Mouse (Mus musculus) cerebellum, adult 9-10 months (tissue): Measurements from ENCODE around the gene B630019K06Rik.
"Not testable (repeated sequence)": the region's sequence is repeated elsewhere in the genome, so short reads cannot be mapped to it uniquely, and the experiment has no call there.

Experiments used
- DNase-seq: peaks from one replicate; pipeline ENCODE4 v3.0.0; 2022

B630019K06Rik gene

DNA sequence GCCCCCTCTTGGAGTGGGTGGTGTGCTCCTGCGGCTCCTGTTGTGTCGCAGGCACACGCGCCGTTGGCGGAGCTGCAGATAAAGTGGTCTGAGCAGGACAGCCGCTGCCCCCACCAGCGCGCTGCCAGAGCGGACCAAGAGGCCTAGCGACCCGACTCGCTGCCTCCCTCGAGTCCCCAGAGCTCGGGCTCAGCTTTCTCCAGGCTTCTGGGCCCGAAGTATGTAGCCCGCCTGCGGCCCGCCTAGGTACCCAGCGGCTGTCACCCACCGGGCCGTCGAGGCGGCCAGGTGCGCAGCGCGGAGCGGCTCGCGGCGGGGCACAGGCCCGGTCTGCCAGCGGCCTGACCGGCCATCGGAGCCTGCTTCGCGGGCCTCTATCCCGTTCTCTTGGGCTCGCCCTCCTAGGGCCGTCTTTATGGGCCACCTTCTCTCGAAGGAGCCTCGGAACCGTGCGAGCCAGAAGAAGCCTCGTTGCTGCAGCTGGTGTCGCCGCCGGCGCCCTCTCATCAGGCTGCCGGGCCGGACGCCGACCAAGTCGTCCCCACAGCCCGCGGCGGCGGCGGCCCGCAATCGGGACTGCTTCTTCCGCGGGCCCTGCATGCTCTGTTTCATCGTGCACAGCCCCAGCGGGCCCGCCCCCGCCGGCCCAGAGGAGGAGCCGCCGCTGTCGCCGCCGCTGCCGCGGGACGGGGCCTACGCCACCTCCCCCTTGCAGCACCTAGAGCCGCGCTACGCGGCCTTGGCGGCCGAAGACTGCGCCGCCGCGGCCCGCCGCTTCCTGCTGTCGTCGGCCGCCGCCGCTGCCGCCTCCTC lies at the start of gene B630019K06Rik:
B630019K06Rik (plus strand) TSS at position 40 of the 813 bp plus-strand sequence.
- DNase-seq, result peak; percentile 54

DNA sequence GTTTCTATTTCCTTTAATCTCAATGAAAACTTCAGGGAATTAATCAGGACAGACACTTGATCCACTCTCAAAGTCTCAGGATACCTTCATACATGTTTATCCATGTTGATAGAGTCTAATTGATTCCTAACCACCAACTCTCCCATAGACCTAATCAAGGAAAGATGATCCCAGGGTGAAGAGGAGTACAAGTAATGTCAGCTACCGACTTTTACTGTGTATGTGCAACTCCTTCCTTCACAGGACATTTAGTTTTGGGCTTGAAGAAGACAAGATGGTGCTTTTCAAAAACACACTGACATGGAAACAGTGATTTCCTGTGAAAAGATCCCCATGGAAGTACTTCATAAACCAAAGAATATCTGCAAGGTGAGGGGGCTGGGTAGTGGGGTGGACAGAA lies 48.5 kb upstream of the B630019K06Rik start, which contains the start of gene Gm6592:
Gm6592 (plus strand) TSS at position 301 of the 400 bp plus-strand sequence.
- no peak for DNase-seq

DNA sequence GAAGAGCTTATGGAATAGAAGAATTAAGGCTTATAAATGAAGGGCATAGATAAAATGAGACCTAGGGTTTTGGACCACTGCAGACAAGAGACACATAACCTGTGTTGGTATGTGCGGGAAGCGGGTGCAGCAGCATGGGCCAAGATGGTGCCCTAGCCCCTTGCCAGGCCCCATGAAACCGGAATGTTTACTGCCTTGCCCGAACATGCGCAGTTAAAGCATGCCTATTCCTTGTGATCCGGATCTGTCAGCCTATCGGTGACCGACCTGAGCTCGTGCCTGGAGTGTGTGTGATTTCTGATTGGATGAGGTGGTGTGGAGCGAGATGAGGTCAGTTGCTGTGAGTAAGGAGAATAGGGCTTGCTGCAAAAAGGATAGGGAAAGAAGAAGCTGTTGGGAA lies 39.7 kb upstream of the B630019K06Rik start:
- no peak for DNase-seq

DNA sequence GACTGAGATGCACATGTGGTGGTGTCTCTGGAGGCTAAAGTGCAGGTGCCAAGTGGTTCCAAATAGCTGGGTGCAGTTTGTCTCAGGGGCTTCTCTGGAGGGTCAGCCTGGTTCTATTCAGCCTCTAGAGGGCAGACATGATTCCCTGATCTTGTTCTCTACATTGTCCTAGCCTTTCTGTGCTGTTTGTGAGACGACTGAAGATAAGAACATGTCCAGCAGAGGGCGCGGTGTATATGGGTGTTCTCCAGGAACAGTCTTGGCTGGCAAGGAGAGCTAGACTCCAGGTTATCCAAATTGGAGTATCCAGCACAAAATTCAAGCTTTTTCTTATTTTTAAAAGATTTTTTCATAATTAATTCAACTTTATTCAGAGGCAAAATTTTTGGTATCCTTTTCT lies 27.9 kb upstream of the B630019K06Rik start:
- peak; percentile 53 for DNase-seq

DNA sequence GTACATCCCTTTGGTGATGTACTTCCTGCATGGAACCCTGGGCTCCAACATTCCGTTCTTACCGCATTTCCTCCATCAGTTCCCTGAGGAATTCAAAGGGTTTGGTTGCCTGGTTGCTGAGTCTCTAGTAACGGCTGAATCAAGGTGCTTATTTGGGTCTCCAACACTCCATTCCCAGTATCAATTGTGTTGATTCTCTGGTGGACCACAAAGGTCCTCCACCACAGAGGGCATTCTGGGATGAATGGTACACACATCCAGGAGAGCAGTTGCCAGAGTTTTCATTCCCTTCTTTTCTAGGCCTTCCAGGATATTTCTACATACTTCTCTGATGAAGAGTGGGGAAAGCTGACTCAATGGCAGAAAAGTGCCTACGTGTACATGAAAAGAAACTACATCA lies 18.2 kb upstream of the B630019K06Rik start, which contains the start of gene Gm5751:
Gm5751 (plus strand) TSS at position 301 of the 400 bp plus-strand sequence.
- not testable (repeated sequence) for DNase-seq

DNA sequence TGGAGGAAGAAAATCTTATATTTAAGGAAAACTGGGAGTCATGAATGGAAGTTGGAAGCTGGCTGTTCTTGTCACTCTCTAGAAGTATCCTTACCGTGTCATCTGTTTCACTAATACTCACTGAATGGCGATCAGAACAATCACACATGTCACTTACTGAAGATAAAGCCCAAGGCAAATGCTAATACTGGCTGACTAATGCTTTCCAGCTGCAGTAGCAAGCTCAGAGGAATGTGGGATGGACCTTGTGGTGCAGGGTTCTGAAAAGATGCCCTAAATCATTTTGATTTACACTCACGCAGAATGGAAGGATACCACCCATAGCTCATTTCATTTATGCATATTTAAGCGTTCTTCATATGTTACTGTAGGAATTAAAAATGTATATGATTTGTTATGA lies 7.8 kb upstream of the B630019K06Rik start:
- DNase-seq, result no peak

DNA sequence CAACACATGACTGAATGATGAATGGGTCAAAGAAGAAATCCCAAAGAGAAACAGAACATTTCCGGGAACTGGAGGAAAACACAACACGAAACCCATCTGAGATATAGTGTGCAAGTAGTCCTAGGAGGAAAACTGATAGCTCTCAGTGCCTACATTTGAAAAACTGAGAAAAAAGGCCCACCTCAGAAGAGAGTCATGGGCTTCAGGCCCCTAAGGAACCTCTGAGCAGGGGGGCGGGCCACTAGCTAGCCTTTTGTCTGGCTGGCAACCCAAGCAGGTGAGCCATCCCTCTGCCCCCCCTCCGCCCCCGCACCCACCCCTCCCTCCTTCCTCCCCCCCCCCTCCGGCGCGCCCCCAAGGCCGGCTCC lies 223 bp upstream of the B630019K06Rik start:
- DNase-seq, result no peak

DNA sequence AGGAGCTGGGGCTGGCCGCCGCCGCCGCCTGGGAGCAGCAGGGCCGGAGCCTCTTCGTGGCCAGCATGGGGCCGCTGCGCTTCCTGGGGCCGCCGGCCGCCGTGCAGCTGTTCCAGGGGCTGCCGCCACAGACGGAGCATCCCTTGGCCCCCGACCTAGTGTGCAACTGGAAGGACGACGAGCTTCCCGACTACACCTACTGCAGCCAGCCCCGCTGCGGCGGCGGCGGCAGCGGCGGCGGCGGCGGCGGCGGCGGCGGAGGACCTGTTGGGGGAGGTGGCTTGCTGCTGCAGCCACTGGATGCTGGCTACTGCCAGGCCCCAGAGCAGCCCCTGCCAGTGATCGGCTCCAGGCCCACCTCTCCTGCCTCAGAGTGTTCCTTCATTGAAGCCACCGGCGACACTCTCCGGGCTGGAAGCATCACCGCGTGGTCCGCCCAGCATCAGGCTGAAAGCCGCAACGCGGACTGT lies 1.0 kb downstream of the B630019K06Rik start:
- DNase-seq, result peak; percentile 9

DNA sequence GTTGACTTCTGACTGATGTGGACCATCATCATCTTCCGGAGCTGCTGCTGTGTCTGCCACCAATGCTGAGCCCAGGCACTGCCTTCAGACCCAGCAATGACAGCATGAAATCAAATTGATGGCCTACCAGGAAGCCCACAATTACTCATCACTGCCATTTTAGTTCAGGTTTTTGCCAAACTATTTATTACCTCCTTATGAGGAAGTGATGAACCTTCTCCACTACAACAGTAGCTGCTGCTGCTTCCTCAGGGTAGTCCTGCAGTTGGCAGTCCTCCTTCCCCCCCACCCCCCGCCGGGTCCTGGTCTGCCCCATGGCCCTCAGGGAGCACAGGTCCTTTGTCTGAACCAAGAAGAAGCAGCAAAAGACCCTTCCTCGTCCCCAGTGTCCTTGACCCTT lies 8.6 kb downstream of the B630019K06Rik start:
- no peak for DNase-seq

DNA sequence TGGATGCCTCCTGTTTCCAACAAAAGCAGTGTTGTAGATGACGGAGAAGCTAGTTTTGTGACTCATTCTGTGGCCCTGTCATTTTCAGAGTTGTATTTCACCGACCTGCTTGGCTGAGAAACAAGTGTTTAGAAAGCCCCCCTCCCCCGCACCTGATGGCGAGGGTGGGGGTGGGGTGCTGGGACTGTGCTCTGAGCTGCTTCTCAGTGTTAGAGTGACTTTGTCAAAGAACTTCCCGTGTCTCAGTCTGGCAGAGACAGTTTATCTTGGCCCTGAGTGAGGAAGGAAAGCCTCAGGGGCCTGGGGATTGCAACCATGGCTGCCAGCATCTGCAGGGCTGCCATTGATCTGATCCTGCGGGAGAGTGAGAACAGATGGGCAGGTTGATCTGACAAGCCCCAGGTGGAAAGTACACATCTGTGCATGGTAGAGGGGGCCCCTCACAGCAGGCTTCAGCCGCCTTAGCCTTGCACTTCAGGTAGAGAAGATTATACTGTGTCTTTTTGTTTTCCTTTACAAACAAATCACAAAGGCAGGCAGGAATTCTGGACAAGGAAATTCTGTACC lies 9.8 kb downstream of the B630019K06Rik start:
- DNase-seq, result no peak

DNA sequence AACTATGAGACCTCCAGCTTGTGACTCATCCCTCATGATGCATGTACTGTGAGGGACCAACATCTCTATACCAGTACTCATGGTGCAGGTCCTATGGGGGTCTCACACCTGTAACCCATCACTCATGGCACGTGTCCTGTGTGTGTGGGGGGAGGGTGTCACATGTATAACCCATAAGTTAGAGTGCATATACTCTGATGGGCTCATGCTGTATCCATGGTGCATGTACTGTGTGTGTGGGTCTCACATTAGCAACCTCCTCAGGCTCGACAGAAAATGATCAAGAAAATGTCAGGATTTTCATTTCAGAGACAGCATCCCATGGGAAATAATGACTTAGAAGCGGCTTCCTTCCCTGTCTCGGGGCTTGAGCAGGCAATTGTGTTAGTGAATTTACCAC lies 28.9 kb downstream of the B630019K06Rik start:
- DNase-seq, result no peak

DNA sequence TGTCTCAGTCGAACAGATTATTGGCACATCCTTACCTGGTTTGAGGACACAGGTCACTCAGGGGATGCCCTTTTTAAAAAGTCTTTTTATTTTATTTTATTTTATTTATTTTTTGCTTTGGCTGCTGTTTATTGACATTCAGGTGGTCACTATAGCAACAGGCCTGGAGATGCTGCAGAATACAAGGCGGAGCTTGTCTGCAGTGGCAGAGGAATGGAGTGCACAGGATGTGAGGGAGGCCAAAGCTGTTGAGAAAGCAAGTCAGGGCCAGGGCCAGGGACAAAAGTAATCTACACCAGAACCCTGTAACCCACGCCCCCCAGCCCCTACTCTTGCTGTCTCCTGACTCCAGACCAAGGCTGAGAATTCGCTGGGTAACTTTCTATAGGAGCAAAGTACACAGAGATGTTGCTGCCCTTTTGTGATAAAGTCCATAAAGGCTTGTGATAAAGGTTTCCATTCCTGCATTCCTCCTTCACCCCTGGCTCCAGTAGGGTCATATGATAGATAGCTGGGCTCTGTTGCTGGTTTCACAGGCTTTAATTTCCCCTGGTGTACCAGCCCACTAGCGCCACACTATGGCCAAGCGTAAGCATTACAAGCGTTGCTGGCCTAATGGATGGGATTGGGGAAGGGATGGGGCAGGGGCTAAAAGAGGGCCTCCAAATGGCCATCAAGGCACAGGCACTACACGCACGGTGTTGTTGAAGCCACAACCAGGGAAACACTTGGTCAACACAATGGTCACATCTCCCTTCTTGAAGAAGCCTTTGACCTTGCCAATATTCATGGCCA lies 29.8 kb downstream of the B630019K06Rik start:
- DNase-seq, result no peak

DNA sequence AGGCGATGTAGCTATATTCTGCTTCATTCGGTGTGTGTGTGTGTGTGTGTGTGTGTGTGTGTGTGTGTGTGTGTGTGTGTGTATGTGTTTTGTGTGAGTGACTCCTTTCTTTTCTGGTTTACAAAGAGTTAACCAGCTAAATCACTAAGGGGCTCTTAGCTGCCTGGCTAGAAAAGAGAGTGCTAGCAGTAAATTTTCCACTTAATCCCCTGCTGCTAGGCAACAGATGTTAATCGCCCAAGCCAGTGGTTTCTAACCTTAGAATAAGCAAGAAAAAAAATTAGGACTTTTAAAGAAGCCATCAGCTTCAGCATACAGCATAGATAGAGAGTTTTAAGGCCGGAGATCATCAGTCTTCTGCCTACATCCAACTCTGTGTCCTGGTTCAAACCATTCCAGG lies 35.1 kb downstream of the B630019K06Rik start:
- no peak for DNase-seq

DNA sequence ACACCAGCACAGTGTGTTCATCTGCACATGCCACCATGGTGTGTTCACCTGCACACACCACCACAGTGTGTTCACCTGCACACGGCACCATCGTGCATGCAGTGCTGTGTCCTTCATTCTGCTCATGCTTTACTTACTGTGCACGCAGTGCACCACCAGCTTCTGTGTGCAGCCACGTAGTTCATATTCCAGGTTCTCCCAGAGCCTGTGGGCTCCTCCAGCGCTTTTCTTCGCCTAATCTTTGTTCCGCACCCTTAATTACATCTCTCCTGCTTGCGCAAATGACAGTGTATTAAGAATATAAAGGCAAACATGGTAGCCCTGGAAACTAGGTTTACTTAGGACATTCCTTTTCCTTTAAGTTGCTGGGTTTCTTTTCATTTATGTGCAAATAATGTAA lies 51.9 kb downstream of the B630019K06Rik start:
- no peak for DNase-seq
